Mouse (Mus musculus): ENCODE measurements at regions not wholly inside any gene's neighbourhood (a gene's known extent, or its start where the extent isn't known, plus 50 kb on each side); places are given as distances from the start of the nearest gene placed in this dataset.

- CTCF ChIA-PET: interaction anchor here in 2 of 4 experiments (0.6 to 1.7 kb wide), 3 partner anchors 168 to 805 kb away, joined by 3 to 4 read pairs (median 3); no protein-coding TSS in a partner anchor
These were observed 159.5 kb upstream of the Irf2bp2 start for GRCm38 (mm10) chr8:126753059-126753855.

GRCm38 (mm10) chr8:126751416-126752140 lies 157.8 kb upstream of the Irf2bp2 start:
- CTCF ChIA-PET: no interaction called here
- POLR2A ChIA-PET: interaction anchor here in 1 of 4 experiments (0.7 kb wide), 1 partner anchor 53 kb away, joined by 4 read pairs; no protein-coding TSS in a partner anchor

More at GRCm38 (mm10) chr8:126753059-126753855, 159.5 kb upstream of the Irf2bp2 start:
- POLR2A ChIA-PET: interaction anchor here in 2 of 4 experiments (0.6 to 0.7 kb wide), 2 partner anchors 12 to 18 kb away, joined by 3 to 5 read pairs; no protein-coding TSS in a partner anchor

GRCm38 (mm10) chr8:126745992-126746775 lies 152.4 kb upstream of the Irf2bp2 start:
- ChIA-PET POLR2A (interaction anchor here in 1 of 4 experiments (1.1 kb wide), 1 partner anchor 10 kb away, joined by 3 read pairs; no protein-coding TSS in a partner anchor), CTCF (no interaction called here)

GRCm38 (mm10) chr8:126744747-126745382 lies 151.1 kb upstream of the Irf2bp2 start:
- POLR2A ChIA-PET: no interaction called here
- CTCF ChIA-PET: no interaction called here

GRCm38 (mm10) chr8:126743296-126743695 lies 149.5 kb upstream of the Irf2bp2 start:
- CTCF ChIA-PET: interaction anchor here in 2 of 4 experiments (0.6 kb wide), 2 partner anchors 166 to 211 kb away, joined by 3 to 5 read pairs; no protein-coding TSS in a partner anchor
- POLR2A ChIA-PET: no interaction called here

- ChIA-PET CTCF (no interaction called here), POLR2A (interaction anchor here in 1 of 4 experiments (0.6 to 0.9 kb wide), 2 partner anchors 158 to 1333 kb away, joined by 3 read pairs; no protein-coding TSS in a partner anchor)
These were observed 148.3 kb upstream of the Irf2bp2 start for GRCm38 (mm10) chr8:126742081-126742480.

GRCm38 (mm10) chr8:126741031-126741430 lies 147.2 kb upstream of the Irf2bp2 start:
- ChIA-PET POLR2A (interaction anchor here in 1 of 4 experiments (0.6 kb wide), 1 partner anchor 12 kb away, joined by 3 read pairs; no protein-coding TSS in a partner anchor), CTCF (no interaction called here)

GRCm38 (mm10) chr8:126739768-126740167 lies 146.0 kb upstream of the Irf2bp2 start:
- CTCF ChIA-PET: no interaction called here
- POLR2A ChIA-PET: interaction anchor here in 1 of 4 experiments (1.1 kb wide), 1 partner anchor 987 kb away, joined by 6 read pairs; no protein-coding TSS in a partner anchor

GRCm38 (mm10) chr8:126737032-126737431 lies 143.2 kb upstream of the Irf2bp2 start:
- POLR2A ChIA-PET: interaction anchor here in 1 of 4 experiments (0.5 to 1.1 kb wide), 2 partner anchors 17 to 198 kb away, joined by 3 to 5 read pairs; no protein-coding TSS in a partner anchor
- CTCF ChIA-PET: interaction anchor here in 1 of 4 experiments (0.7 kb wide), 1 partner anchor 148 kb away, joined by 4 read pairs; no protein-coding TSS in a partner anchor

GRCm38 (mm10) chr8:126736441-126736962 lies 142.7 kb upstream of the Irf2bp2 start:
- ChIA-PET CTCF (interaction anchor here in 1 of 4 experiments (0.7 kb wide), 1 partner anchor 149 kb away, joined by 4 read pairs; no protein-coding TSS in a partner anchor), POLR2A (interaction anchor here in 1 of 4 experiments (1.0 to 1.1 kb wide), 2 partner anchors 10 to 17 kb away, joined by 3 read pairs; no protein-coding TSS in a partner anchor)

GRCm38 (mm10) chr8:126735488-126736440 lies 142.0 kb upstream of the Irf2bp2 start:
- ChIA-PET POLR2A (interaction anchor here in 2 of 4 experiments (0.7 to 1.0 kb wide), 2 partner anchors 11 to 135 kb away, joined by 3 read pairs; no protein-coding TSS in a partner anchor), CTCF (interaction anchor here in 1 of 4 experiments (0.5 to 0.9 kb wide), 2 partner anchors 70 to 185 kb away, joined by 5 to 6 read pairs; no protein-coding TSS in a partner anchor)

- ChIA-PET CTCF (interaction anchor here in 2 of 4 experiments (0.6 to 0.9 kb wide), 4 partner anchors 84 to 412 kb away, joined by 3 to 7 read pairs (median 4); no protein-coding TSS in a partner anchor), POLR2A (interaction anchor here in 2 of 4 experiments (0.6 to 1.3 kb wide), 5 partner anchors 9 to 1308 kb away, joined by 3 to 5 read pairs (median 3); no protein-coding TSS in a partner anchor)
These were observed 141.1 kb upstream of the Irf2bp2 start for GRCm38 (mm10) chr8:126734743-126735487.

- ChIA-PET POLR2A (interaction anchor here in 1 of 4 experiments (0.9 to 1.3 kb wide), 2 partner anchors 12 to 139 kb away, joined by 3 read pairs; no protein-coding TSS in a partner anchor), CTCF (no interaction called here)
These were observed 140.0 kb upstream of the Irf2bp2 start for GRCm38 (mm10) chr8:126733779-126734178.

GRCm38 (mm10) chr8:126733307-126733706 lies 139.5 kb upstream of the Irf2bp2 start:
- POLR2A ChIA-PET: interaction anchor here in 2 of 4 experiments (0.6 to 0.9 kb wide), 3 partner anchors 137 to 207 kb away, joined by 3 read pairs; no protein-coding TSS in a partner anchor
- CTCF ChIA-PET: no interaction called here

- POLR2A ChIA-PET: interaction anchor here in 1 of 4 experiments (0.6 kb wide), 1 partner anchor 223 kb away, joined by 3 read pairs; no protein-coding TSS in a partner anchor
These were observed 136.3 kb upstream of the Irf2bp2 start for GRCm38 (mm10) chr8:126730017-126730631.

More at GRCm38 (mm10) chr8:126730017-126730631, 136.3 kb upstream of the Irf2bp2 start:
- CTCF ChIA-PET: interaction anchor here in 3 of 4 experiments (0.6 to 1.0 kb wide), 4 partner anchors 156 to 896 kb away, joined by 3 to 5 read pairs (median 4); no protein-coding TSS in a partner anchor
